Mouse (Mus musculus): Measurements from ENCODE around the gene Majin. TPM values are rescaled to one million over a fixed set of nuclear protein-coding genes. Genes with fewer than 3 reads are reported as not detected.

The Majin gene
- total and polyA plus RNA-seq, 3 experiments = not detected

DNA sequence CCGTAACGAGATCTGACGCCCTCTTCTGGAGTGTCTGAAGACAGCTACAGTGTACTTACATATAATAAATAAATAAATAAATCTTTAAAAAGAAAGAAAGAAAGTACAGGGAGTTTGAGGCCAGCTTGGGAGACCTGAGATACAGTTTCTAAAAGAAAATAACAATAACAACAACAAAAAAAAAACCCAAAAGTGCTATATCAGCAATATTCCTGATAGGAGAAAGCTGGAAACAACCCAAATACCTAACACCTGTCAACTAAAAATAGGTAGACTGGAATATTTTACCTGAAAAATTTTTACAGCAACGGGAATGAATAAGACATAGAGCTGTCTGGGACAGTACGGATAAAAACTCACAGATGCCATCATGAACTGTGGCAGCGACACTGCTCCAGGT, 5.4 kb upstream of the Majin start:
- Histone ChIP-seq H3K79me2 (replicated peaks; ENCODE audit: control insufficient read depth, extremely low read depth, insufficient read depth, poor library complexity, severe bottlenecking) (no peaks in the 10 kb centered on the region), H3K27ac (ENCODE audit: insufficient read depth, low read depth) (no peak overlapping the region), H3K4me1 (ENCODE audit: control insufficient read depth in 1 of 2, insufficient read depth in 2 of 2) (peaks cover 0 to 5% of the 10 kb centered on the region in 2 experiments; a peak in 2 of 4 replicates), H3K9me3 (replicated peaks; ENCODE audit: low read length) (no peaks in the 10 kb centered on the region), H3K4me3 (replicated peaks in 1 of 3; ENCODE audit: low read depth in 2 of 3, low read length in 2 of 3, poor library complexity in 1 of 3) (no peak overlapping the region), H3K4me2 (ENCODE audit: insufficient read depth, low read depth, poor library complexity, severe bottlenecking) (no peak overlapping the region), H3K9ac (ENCODE audit: insufficient read depth, low read depth) (no peak overlapping the region), H3K36me3 (replicated peaks in 1 of 2; ENCODE audit: control insufficient read depth in 1 of 2, insufficient read depth in 1 of 2, low read length in 1 of 2) (no peaks in the 10 kb centered on the region), H3K27me3 (replicated peaks) (peaks cover 18% of the 10 kb centered on the region)
- DNase-seq (ENCODE audit: extremely low read depth) = no peak
- in situ Hi-C loops (cut with MboI; ENCODE audit: low pct_ligation_motif_present, low pct_unique_long_range_greater_than_20kb, low sequenced_read_pairs) = no loop called here
- peak; percentile 74 for TF ChIP-seq MAFK (IDR thresholded peaks at IDR 0.05; ENCODE audit: insufficient replicate concordance, low read length)
- no peak for TF ChIP-seq PAX5 (IDR thresholded peaks at IDR 0.05; ENCODE audit: low read length)
- no peak for TF ChIP-seq CTCF (conservative IDR thresholded peaks at IDR 0.05 in 1 of 2, IDR thresholded peaks at IDR 0.05 in 1 of 2; ENCODE audit: low read depth in 2 of 2, low read length in 2 of 2)
- no peak for TF ChIP-seq EP300 (IDR thresholded peaks at IDR 0.05; ENCODE audit: low read length)
- dilution Hi-C loops (cut with MboI; ENCODE audit: extremely low pct_ligation_motif_present, extremely low pct_unique_long_range_greater_than_20kb, low sequenced_read_pairs) = no loop called here

GRCm38 (mm10) chr19:6181629-6182028, 2.6 kb upstream of the Majin start:
- DNase-seq (ENCODE audit: extremely low read depth) = no peak
- H3K4me1 ChIP-seq (ENCODE audit: control insufficient read depth in 1 of 2, insufficient read depth in 2 of 2) = peaks cover 0 to 5% of the 10 kb centered on the region in 2 experiments; a peak in 2 of 4 replicates
- H3K27ac ChIP-seq (ENCODE audit: insufficient read depth, low read depth) = no peak overlapping the region
- H3K9me3 ChIP-seq (replicated peaks; ENCODE audit: low read length) = no peaks in the 10 kb centered on the region
- no peak overlapping the region for H3K4me3 ChIP-seq (replicated peaks in 1 of 3; ENCODE audit: low read depth in 2 of 3, low read length in 2 of 3, poor library complexity in 1 of 3)
- no peak overlapping the region for H3K4me2 ChIP-seq (ENCODE audit: insufficient read depth, low read depth, poor library complexity, severe bottlenecking)
- no peak overlapping the region for H3K9ac ChIP-seq (ENCODE audit: insufficient read depth, low read depth)
- dilution Hi-C loops (cut with MboI; ENCODE audit: extremely low pct_ligation_motif_present, extremely low pct_unique_long_range_greater_than_20kb, low sequenced_read_pairs) (no loop called here), in situ Hi-C loops (cut with MboI; ENCODE audit: low pct_ligation_motif_present, low pct_unique_long_range_greater_than_20kb, low sequenced_read_pairs) (no loop called here)
- H3K79me2 ChIP-seq (replicated peaks; ENCODE audit: control insufficient read depth, extremely low read depth, insufficient read depth, poor library complexity, severe bottlenecking) = no peaks in the 10 kb centered on the region
- no peak for TF ChIP-seq MAX (IDR thresholded peaks at IDR 0.05; ENCODE audit: low read length)
- no peak for TF ChIP-seq NRF1 (IDR thresholded peaks at IDR 0.05; ENCODE audit: low read depth, low read length)
- no peak for TF ChIP-seq JUN (IDR thresholded peaks at IDR 0.05; ENCODE audit: insufficient read depth, low read depth, low read length)
- TF ChIP-seq GABPA (IDR thresholded peaks at IDR 0.05; ENCODE audit: insufficient replicate concordance, low read depth, low read length) = no peak
- TF ChIP-seq E2F4 (IDR thresholded peaks at IDR 0.05; ENCODE audit: insufficient replicate concordance, low read depth, low read length) = no peak
- TF ChIP-seq ZKSCAN1 (IDR thresholded peaks at IDR 0.05; ENCODE audit: borderline replicate concordance, low read depth, low read length) = no peak
- no peak for TF ChIP-seq HCFC1 (IDR thresholded peaks at IDR 0.05; ENCODE audit: low read depth, low read length)
- no peak for TF ChIP-seq SIN3A (IDR thresholded peaks at IDR 0.05; ENCODE audit: low read length)
- no peak for TF ChIP-seq RAD21 (IDR thresholded peaks at IDR 0.05; ENCODE audit: low read depth, low read length)
- no peak for TF ChIP-seq MEF2A (IDR thresholded peaks at IDR 0.05; ENCODE audit: borderline replicate concordance, low read depth, low read length)
- TF ChIP-seq PAX5 (IDR thresholded peaks at IDR 0.05; ENCODE audit: low read length) = no peak
- no peaks in the 10 kb centered on the region for H3K36me3 ChIP-seq (replicated peaks in 1 of 2; ENCODE audit: control insufficient read depth in 1 of 2, insufficient read depth in 1 of 2, low read length in 1 of 2)
- H3K27me3 ChIP-seq (replicated peaks) = peaks cover 20% of the 10 kb centered on the region

- Histone ChIP-seq H3K79me2 (replicated peaks; ENCODE audit: control insufficient read depth, extremely low read depth, insufficient read depth, poor library complexity, severe bottlenecking) (no peaks in the 10 kb centered on the region), H3K36me3 (replicated peaks in 1 of 2; ENCODE audit: control insufficient read depth in 1 of 2, insufficient read depth in 1 of 2, low read length in 1 of 2) (no peaks in the 10 kb centered on the region), H3K4me3 (replicated peaks in 1 of 3; ENCODE audit: low read depth in 2 of 3, low read length in 2 of 3, poor library complexity in 1 of 3) (no peak overlapping the region), H3K9ac (ENCODE audit: insufficient read depth, low read depth) (no peak overlapping the region), H3K4me1 (ENCODE audit: control insufficient read depth in 1 of 2, insufficient read depth in 2 of 2) (peaks cover 0 to 5% of the 10 kb centered on the region in 2 experiments; a peak in 2 of 4 replicates), H3K9me3 (replicated peaks; ENCODE audit: low read length) (no peaks in the 10 kb centered on the region), H3K4me2 (ENCODE audit: insufficient read depth, low read depth, poor library complexity, severe bottlenecking) (no peak overlapping the region), H3K27ac (ENCODE audit: insufficient read depth, low read depth) (no peak overlapping the region), H3K27me3 (replicated peaks) (peaks cover 18% of the 10 kb centered on the region)
- in situ Hi-C loops (cut with MboI; ENCODE audit: low pct_ligation_motif_present, low pct_unique_long_range_greater_than_20kb, low sequenced_read_pairs) (no loop called here), dilution Hi-C loops (cut with MboI; ENCODE audit: extremely low pct_ligation_motif_present, extremely low pct_unique_long_range_greater_than_20kb, low sequenced_read_pairs) (no loop called here)
- peak; percentile 3 for DNase-seq (ENCODE audit: extremely low read depth)
- no peak for TF ChIP-seq USF2 (conservative IDR thresholded peaks at IDR 0.05; ENCODE audit: low read depth, low read length)
- TF ChIP-seq ZMIZ1 (IDR thresholded peaks at IDR 0.05; ENCODE audit: low read depth, low read length) = no peak
- no peak for TF ChIP-seq ZKSCAN1 (IDR thresholded peaks at IDR 0.05; ENCODE audit: borderline replicate concordance, low read depth, low read length)
- TF ChIP-seq SMC3 (IDR thresholded peaks at IDR 0.05; ENCODE audit: low read depth, low read length) = no peak
- no peak for TF ChIP-seq RCOR1 (conservative IDR thresholded peaks at IDR 0.05; ENCODE audit: low read depth, low read length)
- TF ChIP-seq JUN (IDR thresholded peaks at IDR 0.05; ENCODE audit: insufficient read depth, low read depth, low read length) = no peak
- TF ChIP-seq KAT2A (IDR thresholded peaks at IDR 0.05; ENCODE audit: insufficient replicate concordance, low read length) = no peak
- no peak for TF ChIP-seq NRF1 (IDR thresholded peaks at IDR 0.05; ENCODE audit: low read depth, low read length)
- no peak for TF ChIP-seq EP300 (IDR thresholded peaks at IDR 0.05; ENCODE audit: low read length)
- TF ChIP-seq HCFC1 (IDR thresholded peaks at IDR 0.05; ENCODE audit: low read depth, low read length) = no peak
- no peak for TF ChIP-seq POLR2A (IDR thresholded peaks at IDR 0.05; ENCODE audit: low read depth, low read length)
- TF ChIP-seq E2F4 (IDR thresholded peaks at IDR 0.05; ENCODE audit: insufficient replicate concordance, low read depth, low read length) = no peak
- TF ChIP-seq CTCF (conservative IDR thresholded peaks at IDR 0.05 in 1 of 2, IDR thresholded peaks at IDR 0.05 in 1 of 2; ENCODE audit: low read depth in 2 of 2, low read length in 2 of 2) = no peak
- no peak for TF ChIP-seq MEF2A (IDR thresholded peaks at IDR 0.05; ENCODE audit: borderline replicate concordance, low read depth, low read length)
- TF ChIP-seq UBTF (IDR thresholded peaks at IDR 0.05; ENCODE audit: low read depth, low read length) = no peak
- no peak for TF ChIP-seq JUND (conservative IDR thresholded peaks at IDR 0.05; ENCODE audit: low read depth, low read length)
- TF ChIP-seq SIN3A (IDR thresholded peaks at IDR 0.05; ENCODE audit: low read length) = no peak
- TF ChIP-seq USF1 (IDR thresholded peaks at IDR 0.05; ENCODE audit: low read depth, low read length) = no peak
- no peak for TF ChIP-seq MAX (IDR thresholded peaks at IDR 0.05; ENCODE audit: low read length)
- no peak for TF ChIP-seq POLR2AphosphoS2 (IDR thresholded peaks at IDR 0.05; ENCODE audit: low read depth, low read length)
Measured at GRCm38 (mm10) chr19:6182534-6182933, 1.7 kb upstream of the Majin start.

All from CH12.LX (cell line).